Mouse (Mus musculus): ENCODE data around the gene Gng2.

DNA sequence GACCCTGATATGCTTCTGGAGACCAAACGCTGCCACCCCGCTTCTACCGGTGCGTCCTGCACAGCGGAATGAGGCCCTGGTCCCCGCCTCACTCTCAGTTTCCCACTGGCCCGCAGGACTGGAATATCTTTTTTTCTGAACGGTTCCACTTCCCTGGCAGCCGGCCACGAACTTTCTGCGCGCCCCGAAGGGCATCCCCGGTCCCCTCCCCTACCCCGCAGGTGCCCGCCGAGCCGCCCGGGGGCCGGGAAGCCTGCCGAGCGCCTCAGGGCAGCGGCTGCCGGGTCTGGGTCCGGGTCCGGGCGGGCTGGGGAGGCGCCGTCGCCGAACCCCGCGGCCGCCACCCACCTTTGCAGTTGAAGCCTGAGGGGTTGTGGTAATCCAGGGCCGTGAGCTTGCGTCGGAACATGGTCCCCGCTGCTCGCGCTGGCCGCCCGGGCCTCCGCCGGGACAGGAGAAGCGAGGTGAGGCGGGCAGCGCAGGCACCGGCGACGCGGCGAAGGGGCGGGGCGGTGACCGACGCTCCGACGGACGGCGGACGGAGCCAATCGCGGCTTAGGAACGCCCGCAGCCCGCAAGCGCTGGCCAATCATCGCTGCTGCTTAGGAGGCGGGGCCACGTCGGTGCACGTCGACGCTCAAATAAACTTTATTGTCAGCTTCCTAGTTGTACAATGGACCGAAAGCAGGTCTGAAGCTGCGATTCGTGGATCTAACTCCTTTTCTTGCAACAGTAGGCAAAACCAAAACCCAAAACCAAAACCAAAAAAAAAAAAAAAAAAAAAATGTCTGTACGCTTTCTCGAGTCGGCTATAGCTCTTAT lies 153.9 kb downstream of the Gng2 start, which contains the start of gene Rtraf:
- no peak for TF ChIP-seq CTCF (IDR thresholded peaks at IDR 0.05)
- 0 out of 2 replicates have a peak, but pooled peaks have one; percentile 54 for TF ChIP-seq EP300 (IDR thresholded peaks at IDR 0.05; ENCODE audit: insufficient read depth, low read depth, low read length)
